Mouse (Mus musculus) inflammation-experienced regulatory T-cells, adult 6 months (primary cell): ENCODE data around the gene Mamdc2. TPM values are rescaled to one million over a fixed set of nuclear protein-coding genes. Genes with fewer than 3 reads are reported as not detected.
"Not testable (repeated sequence)": the region's sequence is repeated elsewhere in the genome, so short reads cannot be mapped to it uniquely, and the experiment has no call there.

Source experiments
- ATAC-seq: one replicate; pipeline ENCODE4 v1.8.0; 2017
- polyA plus RNA-seq, 3 experiments: library from polyadenylated mRNA; unstranded; fragments of 100-300 nt; shearing (Covaris generic); gene quantifications; one replicate each; pipeline ENCODE4 v1.2.1; 2017

Gene Mamdc2
- not detected for polyA plus RNA-seq

- ATAC-seq: no peak
Measured at GRCm38 (mm10) chr19:23447988-23448497, at the start of gene Mamdc2. Mamdc2 (minus strand) TSS chr19:23448442.

GRCm38 (mm10) chr19:23498011-23498410 lies 49.8 kb upstream of the Mamdc2 start:
- no peak for ATAC-seq

- no peak for ATAC-seq
Measured at GRCm38 (mm10) chr19:23497171-23497917, 49.1 kb upstream of the Mamdc2 start.

- ATAC-seq: no peak
Measured at GRCm38 (mm10) chr19:23496536-23496935, 48.3 kb upstream of the Mamdc2 start.

GRCm38 (mm10) chr19:23492663-23493062 lies 44.4 kb upstream of the Mamdc2 start:
- no peak for ATAC-seq

- ATAC-seq: not testable (repeated sequence)
Measured at GRCm38 (mm10) chr19:23490703-23491102, 42.5 kb upstream of the Mamdc2 start.

GRCm38 (mm10) chr19:23489780-23490179 lies 41.5 kb upstream of the Mamdc2 start:
- ATAC-seq: no peak

- no peak for ATAC-seq
Measured at GRCm38 (mm10) chr19:23487421-23487820, 39.2 kb upstream of the Mamdc2 start.

GRCm38 (mm10) chr19:23486631-23487270 lies 38.5 kb upstream of the Mamdc2 start:
- ATAC-seq: no peak

- no peak for ATAC-seq
Measured at GRCm38 (mm10) chr19:23485940-23486600, 37.8 kb upstream of the Mamdc2 start.

- not testable (repeated sequence) for ATAC-seq
Measured at GRCm38 (mm10) chr19:23482571-23482970, 34.3 kb upstream of the Mamdc2 start.

GRCm38 (mm10) chr19:23479597-23479967 lies 31.3 kb upstream of the Mamdc2 start:
- ATAC-seq: no peak

- no peak for ATAC-seq
Measured at GRCm38 (mm10) chr19:23478895-23479596, 30.8 kb upstream of the Mamdc2 start.

GRCm38 (mm10) chr19:23477826-23478225 lies 29.6 kb upstream of the Mamdc2 start:
- ATAC-seq: no peak

- ATAC-seq: no peak
Measured at GRCm38 (mm10) chr19:23467866-23468265, 19.6 kb upstream of the Mamdc2 start.

GRCm38 (mm10) chr19:23467011-23467410 lies 18.8 kb upstream of the Mamdc2 start:
- no peak for ATAC-seq

GRCm38 (mm10) chr19:23457492-23457891 lies 9.2 kb upstream of the Mamdc2 start:
- no peak for ATAC-seq

GRCm38 (mm10) chr19:23451361-23451760 lies 3.1 kb upstream of the Mamdc2 start:
- no peak for ATAC-seq

- no peak for ATAC-seq
Measured at GRCm38 (mm10) chr19:23447221-23447987, 838 bp downstream of the Mamdc2 start.

- no peak for ATAC-seq
Measured at GRCm38 (mm10) chr19:23444910-23445845, 3.1 kb downstream of the Mamdc2 start.

GRCm38 (mm10) chr19:23435731-23436130 lies 12.5 kb downstream of the Mamdc2 start:
- no peak for ATAC-seq
